Mouse (Mus musculus): ENCODE data around the gene Prodh2.

Gene Prodh2

GRCm38 (mm10) chr7:30550603-30551002 lies 57.2 kb downstream of the Prodh2 start:
- DNase-seq: no peak

DNA sequence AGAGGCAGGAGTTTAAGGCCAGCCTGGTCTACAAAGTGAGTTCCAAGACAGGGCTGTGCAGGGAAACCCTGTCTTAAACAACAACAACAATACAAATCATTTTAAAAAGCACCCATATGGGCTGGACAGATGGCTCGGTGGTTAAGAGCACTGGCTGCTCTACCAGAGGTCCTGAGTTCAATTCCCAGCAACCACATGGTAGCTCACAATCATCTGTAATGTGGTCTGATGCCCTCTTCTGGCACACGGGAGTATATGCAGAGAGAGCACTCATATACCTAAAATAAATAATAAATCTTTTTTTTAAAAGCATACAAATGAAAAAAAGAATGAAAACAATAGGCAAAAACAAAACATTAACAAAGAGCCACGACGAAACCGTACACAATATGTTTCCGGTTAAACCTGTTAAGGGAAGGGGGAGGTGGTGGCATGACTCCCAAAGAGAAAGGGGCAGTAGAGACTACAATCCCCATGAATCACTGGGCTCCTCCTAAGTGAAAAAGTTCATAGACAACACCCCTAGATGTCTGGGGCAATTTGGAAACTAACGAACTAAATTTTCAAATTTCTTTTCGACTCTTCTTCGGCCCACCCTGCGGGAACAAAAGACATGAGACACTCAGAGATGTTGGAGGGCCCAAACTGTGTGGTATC lies 58.2 kb downstream of the Prodh2 start:
- no peak for DNase-seq

GRCm38 (mm10) chr7:30552102-30553020 lies 58.9 kb downstream of the Prodh2 start, which contains the start of the genes Hspb6 and Proser3:
Gene Hspb6, plus strand, starts transcription at chr7:30552178.
Gene Proser3, minus strand, starts transcription at chr7:30552299.
- peak; percentile 96 for DNase-seq

DNA sequence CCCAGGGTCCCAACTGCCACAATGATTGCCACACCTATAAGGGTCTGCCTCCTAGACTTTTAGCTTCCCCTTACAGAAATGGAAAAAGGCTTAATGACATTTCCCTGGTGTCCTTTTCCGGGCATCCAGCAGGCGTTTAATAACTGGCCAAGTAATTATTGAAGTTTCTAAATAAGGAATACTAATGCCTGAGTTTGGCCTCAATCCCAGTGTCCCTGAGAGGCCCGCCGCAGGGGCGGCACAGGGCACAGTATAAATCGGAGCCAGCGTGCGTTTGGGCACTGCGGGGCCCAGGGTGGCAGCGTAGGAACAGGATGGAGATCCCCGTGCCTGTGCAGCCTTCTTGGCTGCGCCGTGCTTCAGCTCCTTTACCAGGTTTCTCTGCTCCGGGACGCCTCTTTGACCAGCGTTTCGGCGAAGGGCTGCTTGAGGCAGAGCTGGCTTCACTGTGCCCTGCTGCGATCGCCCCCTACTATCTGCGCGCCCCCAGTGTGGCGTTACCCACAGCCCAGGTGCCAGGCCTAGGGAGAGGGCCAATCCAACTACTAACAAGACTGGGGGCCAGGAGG lies 59.7 kb downstream of the Prodh2 start:
- peak; percentile 40 for DNase-seq

DNA sequence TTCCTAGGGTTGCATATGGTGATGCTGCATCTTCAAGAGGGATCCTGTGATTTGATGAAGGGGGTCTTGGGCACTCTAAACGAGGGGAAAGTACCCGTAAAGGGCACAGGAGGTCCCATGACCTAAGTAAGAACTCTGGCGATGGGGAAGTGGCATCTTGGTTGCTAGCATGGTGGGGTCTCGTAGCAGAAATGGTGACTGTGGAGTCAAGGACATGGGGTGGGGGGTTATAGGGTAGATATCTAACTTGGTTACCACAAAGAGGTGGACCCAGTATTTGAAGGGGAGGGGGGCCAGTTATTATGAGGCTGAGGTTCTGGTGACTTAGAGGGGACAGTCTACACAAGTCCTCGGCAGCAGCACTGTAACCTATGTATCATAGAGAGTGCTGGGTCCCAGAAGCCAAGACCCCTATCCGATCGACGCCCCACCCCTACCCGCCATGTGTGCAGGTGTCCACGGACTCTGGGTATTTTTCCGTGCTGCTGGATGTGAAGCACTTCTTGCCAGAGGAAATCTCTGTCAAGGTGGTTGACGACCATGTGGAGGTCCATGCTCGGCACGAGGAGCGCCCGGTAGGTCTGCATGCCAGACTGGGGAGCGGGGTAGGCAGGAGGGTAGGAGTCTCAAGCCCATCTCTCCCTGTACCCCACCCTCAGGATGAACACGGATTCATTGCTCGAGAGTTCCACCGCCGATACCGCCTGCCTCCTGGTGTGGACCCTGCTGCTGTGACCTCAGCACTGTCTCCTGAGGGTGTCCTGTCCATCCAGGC lies 60.6 kb downstream of the Prodh2 start:
- DNase-seq: no peak

DNA sequence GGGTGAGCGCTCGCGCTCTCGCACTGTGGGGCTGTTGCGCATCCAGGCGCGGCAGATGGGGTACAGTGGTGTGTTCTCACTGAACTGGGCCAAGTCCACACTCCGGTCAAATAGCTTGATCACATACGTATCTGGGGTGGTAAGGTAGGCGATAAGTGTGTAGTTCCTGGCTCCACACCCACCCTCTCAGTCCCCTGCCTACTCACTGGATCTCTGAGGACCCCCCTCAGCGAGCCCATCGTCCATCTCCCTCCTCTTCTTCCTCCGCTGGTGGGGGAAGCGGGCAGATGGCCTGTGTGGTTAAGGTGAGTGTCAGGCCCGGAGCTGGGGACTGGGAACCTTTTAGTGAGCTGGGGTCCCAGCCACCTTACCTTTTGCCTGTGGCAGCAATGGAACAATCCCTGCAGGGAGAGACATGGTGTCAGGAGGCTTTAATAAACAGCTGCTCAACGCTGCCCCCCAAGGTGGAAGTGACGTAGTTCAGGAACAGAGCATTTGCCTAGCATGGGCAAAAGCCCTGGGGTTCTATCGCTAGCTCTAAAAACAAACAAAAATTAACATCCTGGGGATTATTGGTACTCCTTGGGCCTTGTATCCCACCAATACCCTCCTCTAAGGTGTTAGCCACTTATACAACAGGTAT lies 63.6 kb downstream of the Prodh2 start:
- peak; percentile 41 for DNase-seq

- no peak for DNase-seq
Observed at GRCm38 (mm10) chr7:30557901-30558514, 64.6 kb downstream of the Prodh2 start.

DNA sequence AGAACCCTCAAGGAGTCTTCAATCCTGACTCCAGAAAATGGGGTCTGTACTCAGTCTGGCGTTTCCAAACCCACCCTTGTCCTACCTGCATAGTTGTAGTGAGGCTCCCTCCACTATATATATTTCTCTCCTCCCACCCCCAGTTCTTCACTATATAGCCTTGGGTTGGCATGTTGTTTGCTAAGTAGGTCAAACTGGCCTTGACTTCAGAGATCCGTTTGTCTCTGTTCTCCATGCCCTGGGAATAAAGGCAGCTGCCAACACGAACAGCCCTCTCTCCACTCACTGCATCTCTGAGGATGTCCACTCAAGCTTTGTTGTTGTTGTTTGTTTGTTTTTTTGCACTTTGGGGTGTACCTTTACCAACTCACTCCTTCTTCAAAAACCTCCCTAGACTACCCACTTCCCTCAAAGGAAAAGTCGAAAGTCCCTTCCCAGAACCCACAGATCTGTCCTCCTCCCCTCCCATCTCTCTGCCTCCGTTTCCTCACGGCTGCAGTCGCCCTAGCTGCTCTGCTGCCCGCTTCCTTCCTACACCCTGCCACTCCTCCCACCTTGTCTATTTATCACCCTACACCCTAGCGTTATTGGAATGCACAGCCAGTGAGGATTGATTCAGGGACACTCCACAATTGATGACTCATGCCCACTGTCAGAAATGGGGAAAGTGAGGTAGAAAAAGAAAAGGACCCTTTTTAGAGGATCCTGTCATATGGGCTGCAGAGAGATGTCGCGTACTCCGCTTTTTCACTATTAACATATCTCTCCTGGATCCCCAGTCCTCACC lies 65.4 kb downstream of the Prodh2 start:
- DNase-seq: no peak

- peak; percentile 94 for DNase-seq
Observed at GRCm38 (mm10) chr7:30559443-30559954, 66.1 kb downstream of the Prodh2 start, which contains the start of gene Lin37. Gene Lin37, minus strand, starts transcription at chr7:30559838.

DNA sequence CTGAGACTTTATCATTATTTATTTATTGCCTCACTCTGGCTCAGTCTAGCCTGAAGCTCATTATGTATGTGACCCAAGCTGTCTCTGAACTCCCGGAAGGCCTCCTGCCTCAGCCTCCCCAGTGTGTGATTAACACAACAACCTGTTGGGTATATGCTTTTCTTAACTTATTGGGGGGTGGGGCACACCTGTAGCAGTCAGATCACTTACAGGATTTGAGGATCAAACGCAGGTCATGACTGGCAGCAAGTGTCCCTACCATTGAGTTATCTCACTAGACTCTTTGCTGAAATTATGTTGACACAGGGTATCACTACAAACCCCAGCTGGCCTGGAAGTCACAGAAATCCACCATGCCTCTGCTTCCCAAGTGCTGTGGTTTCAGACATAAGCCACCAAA lies 66.9 kb downstream of the Prodh2 start:
- DNase-seq: no peak

DNA sequence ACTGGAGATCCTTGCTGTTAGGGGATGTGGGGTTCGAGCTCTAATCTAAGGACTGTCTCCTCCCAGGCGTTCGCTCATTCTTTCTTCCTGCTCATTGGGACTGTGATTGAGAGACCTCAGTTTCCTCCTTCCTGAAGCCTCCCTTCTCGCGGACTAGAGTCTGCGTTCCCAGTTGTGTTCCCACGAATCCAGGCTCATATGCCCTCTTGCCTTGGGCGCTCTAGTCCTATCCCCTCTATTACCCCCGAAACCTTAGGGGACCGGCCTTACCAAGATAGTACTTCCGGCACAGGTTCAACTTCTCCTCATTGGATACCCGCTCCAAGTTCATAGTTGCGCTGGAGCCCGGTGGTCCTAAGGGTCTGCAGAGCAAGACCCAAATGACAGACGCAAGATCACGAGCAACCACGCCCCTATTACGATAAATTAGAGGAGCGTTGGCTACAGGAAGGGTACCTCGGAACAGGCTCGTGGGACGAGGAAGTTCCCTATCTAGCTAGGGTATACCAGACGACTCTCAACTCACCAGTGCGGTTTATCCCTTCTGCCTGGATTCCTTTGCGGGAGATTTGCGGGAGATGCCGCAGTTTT lies 69.2 kb downstream of the Prodh2 start:
- no peak for DNase-seq

Data from thymus, postnatal 25 days (tissue).